Mouse (Mus musculus) spleen, adult 2 months (tissue): Measurements from ENCODE around the gene Ptk7. TPM values are rescaled to one million over a fixed set of nuclear protein-coding genes. Genes with fewer than 3 reads are reported as not detected.

ENCODE experiments used
- DNase-seq, 2 experiments: peaks; one replicate each; pipeline versions ENCODE4 v3.0.0 to v3.0.0-alpha.2; 2012 to 2021; ENCODE audit warnings: low spot score in 2 of 2, low read depth in 1 of 2
- H3K27ac ChIP-seq: fragments of 200-500 bp; 2 replicates; pipeline ENCODE4 v1.5.1; 2012; ENCODE audit warnings: low read length, inconsistent platforms; ENCODE audit not compliant: insufficient read depth
- H3K27me3 ChIP-seq: fragments of 200-500 bp; 2 replicates; pipeline ENCODE4 v1.6.1; 2012; ENCODE audit warnings: mild to moderate bottlenecking, moderate library complexity, low read length, inconsistent platforms; ENCODE audit not compliant: control insufficient read depth, insufficient read depth
- H3K36me3 ChIP-seq: fragments of 200-500 bp; 2 replicates; pipeline ENCODE4 v1.6.1; 2012; ENCODE audit warnings: mild to moderate bottlenecking, low read length, inconsistent platforms; ENCODE audit not compliant: control insufficient read depth, insufficient read depth
- H3K4me1 ChIP-seq: fragments of 200-500 bp; 2 replicates; pipeline ENCODE4 v1.6.1; 2011; ENCODE audit warnings: inconsistent platforms; ENCODE audit not compliant: control insufficient read depth, insufficient read depth, insufficient read length
- H3K4me3 ChIP-seq: fragments of 200-500 bp; 2 replicates; pipeline ENCODE4 v1.5.1; 2011; ENCODE audit warnings: mild to moderate bottlenecking, inconsistent platforms; ENCODE audit not compliant: insufficient read depth, insufficient read length; ENCODE audit errors: extremely low read depth
- CTCF ChIP-seq: fragments of 200-500 bp; IDR thresholded peaks from 2 replicates; pipeline ENCODE4 v1.5.1; 2011; ENCODE audit warnings: mild to moderate bottlenecking, inconsistent platforms; ENCODE audit not compliant: insufficient read depth, insufficient read length, insufficient replicate concordance; ENCODE audit errors: extremely low read depth
- POLR2A ChIP-seq: fragments of 200-500 bp; IDR thresholded peaks from 2 replicates; pipeline ENCODE4 v1.6.1; 2011; ENCODE audit warnings: low read depth, low read length, inconsistent platforms
- WGBS: fragments of 180-500 bp; shearing (Covaris S2); methylation state at CpG from one replicate; pipeline ENCODE4 v1.1.7; 2018; 5-methylcytosine and 5-hydroxymethylcytosine counted together
- polyA plus RNA-seq: library from polyadenylated mRNA; depleted of rRNA; stranded (reverse); fragments of >200 nt; gene quantifications from 2 replicates; pipeline ENCODE4 v1.2.3, GENCODE M21; 2012

Gene Ptk7
- polyA plus RNA-seq, 1 experiment: 8.5 TPM

DNA sequence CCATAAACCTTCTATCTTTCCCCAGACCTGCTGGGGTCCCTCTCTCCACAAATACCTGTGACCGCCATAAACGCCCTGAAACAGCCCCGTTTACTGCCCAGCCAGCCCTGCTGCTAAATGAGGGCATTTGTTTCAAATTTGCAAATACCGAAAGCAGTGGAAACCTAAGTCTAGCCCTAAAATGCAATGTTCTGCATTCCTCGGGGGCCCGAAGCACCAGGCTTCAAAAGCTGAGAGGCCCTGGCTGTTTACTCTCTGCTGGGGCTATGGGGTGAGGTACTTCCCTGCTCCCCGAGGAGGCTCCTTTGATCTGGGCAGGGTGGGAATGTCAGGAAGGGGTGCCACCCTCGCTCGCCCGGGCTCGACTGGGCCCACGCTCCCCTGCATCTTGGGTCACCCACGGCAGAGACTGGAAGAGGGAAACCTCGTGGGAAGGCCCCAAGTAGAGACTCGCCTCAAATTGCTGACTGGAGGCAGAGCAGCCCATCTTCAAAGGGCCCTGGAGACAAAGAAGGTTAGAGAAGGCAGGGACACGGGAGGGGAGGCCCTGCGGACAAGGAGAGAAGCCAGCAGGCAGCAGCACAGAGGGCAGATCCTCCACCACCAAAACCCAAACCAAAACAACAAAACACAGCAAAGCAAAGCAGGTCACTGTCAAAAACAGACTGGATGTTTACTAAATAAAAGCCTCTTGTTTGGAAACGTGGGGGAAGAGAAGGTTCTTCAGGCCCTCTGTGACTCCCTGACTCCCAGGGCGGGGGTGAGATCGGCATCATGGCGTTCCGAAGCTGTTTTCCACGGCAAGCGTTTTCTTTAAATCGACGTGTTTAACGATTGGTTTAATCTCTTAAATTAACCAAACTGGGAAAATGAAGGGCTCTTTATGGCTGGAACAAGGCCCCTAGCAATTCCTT, 10.3 kb downstream of the Ptk7 start:
- H3K27ac ChIP-seq: no peak overlapping the region
- 72% methylated on average over 27 of the region's 27 CpGs for WGBS
- no peak for DNase-seq
- no peak for TF ChIP-seq CTCF
- TF ChIP-seq POLR2A: no peak
- no peak overlapping the region for H3K4me3 ChIP-seq
- H3K4me1 ChIP-seq: no peaks in the 10 kb centered on the region
- H3K27me3 ChIP-seq: no peaks in the 10 kb centered on the region
- no peaks in the 10 kb centered on the region for H3K36me3 ChIP-seq

DNA sequence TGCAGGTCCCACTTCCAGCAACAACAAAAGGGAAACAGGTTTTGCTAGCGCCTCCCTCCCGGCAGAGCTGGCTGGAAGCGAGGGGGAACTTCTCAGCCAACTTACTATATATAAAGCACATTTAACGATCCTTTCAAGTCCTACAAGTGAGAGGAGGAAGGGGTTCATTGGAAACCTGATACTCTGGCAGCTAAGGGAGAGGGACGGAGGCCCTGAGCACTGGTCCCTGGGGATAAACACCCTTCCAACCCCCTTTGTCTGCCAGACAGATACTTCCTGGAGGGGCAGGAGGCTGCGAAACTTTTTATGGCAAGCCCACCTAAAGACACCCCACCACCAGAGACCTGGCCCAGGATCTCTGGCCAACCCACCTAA, 10.9 kb downstream of the Ptk7 start:
- H3K4me1 ChIP-seq: no peaks in the 10 kb centered on the region
- H3K27me3 ChIP-seq: no peaks in the 10 kb centered on the region
- no peaks in the 10 kb centered on the region for H3K36me3 ChIP-seq
- TF ChIP-seq POLR2A (no peak), CTCF (no peak)
- no peak overlapping the region for H3K4me3 ChIP-seq
- DNase-seq: no peak
- no peak overlapping the region for H3K27ac ChIP-seq
- 58% methylated on average over 6 of the region's 6 CpGs for WGBS

DNA sequence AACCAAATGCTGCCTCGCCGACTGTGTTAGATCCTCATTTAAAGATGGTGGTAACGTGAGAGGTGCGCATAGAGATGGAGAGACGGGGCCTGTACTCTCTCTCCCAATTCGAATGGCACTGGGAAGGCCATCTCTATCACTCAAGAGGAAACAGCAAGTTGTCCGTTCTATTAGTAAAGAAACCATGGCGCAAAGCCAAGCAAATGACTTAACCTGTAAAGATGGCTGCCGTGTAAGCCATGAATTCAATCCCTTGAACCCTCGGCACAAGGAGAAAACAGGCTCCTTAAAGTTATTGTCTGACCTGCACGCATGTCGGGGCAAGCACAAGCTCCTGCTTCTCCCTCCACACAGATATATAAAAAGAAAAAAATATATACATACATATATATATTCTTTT, 11.5 kb downstream of the Ptk7 start:
- H3K4me3 ChIP-seq: no peak overlapping the region
- H3K4me1 ChIP-seq: no peaks in the 10 kb centered on the region

DNA sequence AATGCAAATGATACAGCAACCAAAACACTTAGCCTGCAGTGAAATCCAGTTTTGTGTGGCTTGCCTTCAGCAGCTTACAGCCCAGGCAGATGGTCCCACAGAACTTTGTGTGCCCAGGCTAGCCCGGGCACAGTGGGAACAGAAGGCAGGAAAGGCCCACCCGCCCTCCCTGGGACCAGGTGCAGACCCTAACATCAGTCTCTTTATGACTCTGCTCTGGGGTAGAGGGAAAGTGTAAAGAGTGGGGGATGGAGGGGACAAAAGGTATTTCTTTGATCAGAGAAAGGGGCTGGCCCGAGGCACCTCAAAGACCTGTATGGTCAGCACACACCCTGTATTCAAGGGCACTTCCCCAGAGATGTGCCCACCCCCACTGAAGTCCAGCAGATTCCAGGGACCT, 16.1 kb downstream of the Ptk7 start:
- peaks cover 2% of the 10 kb centered on the region; the same call in 1 of the 2 replicates for H3K4me1 ChIP-seq
- H3K27ac ChIP-seq: no peak overlapping the region
- TF ChIP-seq POLR2A (no peak), CTCF (no peak)
- no peaks in the 10 kb centered on the region for H3K27me3 ChIP-seq
- 74% methylated on average over 3 of the region's 3 CpGs for WGBS
- DNase-seq: no peak
- H3K36me3 ChIP-seq: no peaks in the 10 kb centered on the region
- H3K4me3 ChIP-seq: no peak overlapping the region

More for the DNA sequence above, 11.5 kb downstream of the Ptk7 start:
- no peaks in the 10 kb centered on the region for H3K27me3 ChIP-seq
- no peak for DNase-seq
- TF ChIP-seq CTCF (no peak), POLR2A (no peak)
- H3K27ac ChIP-seq: no peak overlapping the region
- 87% methylated on average over 12 of the region's 12 CpGs for WGBS
- H3K36me3 ChIP-seq: no peaks in the 10 kb centered on the region

DNA sequence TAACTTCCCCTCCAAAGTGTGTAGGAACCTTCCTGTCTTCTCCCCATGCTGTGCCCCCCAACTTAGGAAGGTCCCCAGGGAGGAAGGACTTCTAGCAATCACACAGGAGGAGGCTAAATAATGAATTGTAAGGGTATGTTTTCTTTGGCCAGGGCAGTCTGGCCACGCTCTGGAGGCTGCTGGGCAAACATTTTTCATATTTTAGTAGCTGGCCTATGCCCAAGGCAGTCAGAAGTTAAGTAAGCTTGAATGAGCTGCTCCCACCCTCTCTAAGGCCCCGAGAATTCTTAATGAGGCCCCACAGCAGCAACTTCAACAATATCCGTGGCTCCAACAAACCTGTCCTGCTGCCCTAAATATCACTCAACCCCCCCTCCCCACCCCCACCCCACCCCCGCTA, 16.5 kb downstream of the Ptk7 start:
- no peak for DNase-seq
- H3K4me3 ChIP-seq: no peak overlapping the region
- peaks cover 2% of the 10 kb centered on the region; the same call in 1 of the 2 replicates for H3K4me1 ChIP-seq
- H3K36me3 ChIP-seq: no peaks in the 10 kb centered on the region
- H3K27ac ChIP-seq: no peak overlapping the region
- no peaks in the 10 kb centered on the region for H3K27me3 ChIP-seq
- 63% methylated on average over 4 of the region's 4 CpGs for WGBS
- TF ChIP-seq POLR2A (no peak), CTCF (no peak)

DNA sequence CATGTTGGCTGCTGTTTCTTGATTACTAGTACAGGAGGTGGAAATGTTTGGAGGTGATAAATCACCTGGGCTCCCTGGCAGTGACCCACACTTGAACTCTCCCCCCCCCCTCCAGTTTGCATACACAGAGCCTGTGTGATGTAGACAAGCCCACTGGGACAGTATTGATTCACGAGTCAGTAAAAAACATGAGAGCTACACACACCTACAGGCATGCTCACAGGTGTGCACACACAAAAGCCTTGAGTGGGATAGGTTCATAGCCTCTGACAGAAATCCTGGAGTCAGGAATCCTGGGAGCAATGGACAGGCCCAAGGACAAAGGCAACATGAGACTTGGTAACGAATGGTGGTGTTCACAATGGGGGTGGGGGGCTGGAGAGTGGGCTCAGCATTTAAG, 17.1 kb downstream of the Ptk7 start:
- DNase-seq: no peak
- no peak overlapping the region for H3K4me3 ChIP-seq
- no peaks in the 10 kb centered on the region for H3K27me3 ChIP-seq
- WGBS: 66% methylated on average over 2 of the region's 2 CpGs
- TF ChIP-seq POLR2A: no peak
- no peak for TF ChIP-seq CTCF
- H3K4me1 ChIP-seq: peaks cover 2% of the 10 kb centered on the region; the same call in 1 of the 2 replicates
- H3K36me3 ChIP-seq: no peaks in the 10 kb centered on the region
- no peak overlapping the region for H3K27ac ChIP-seq

DNA sequence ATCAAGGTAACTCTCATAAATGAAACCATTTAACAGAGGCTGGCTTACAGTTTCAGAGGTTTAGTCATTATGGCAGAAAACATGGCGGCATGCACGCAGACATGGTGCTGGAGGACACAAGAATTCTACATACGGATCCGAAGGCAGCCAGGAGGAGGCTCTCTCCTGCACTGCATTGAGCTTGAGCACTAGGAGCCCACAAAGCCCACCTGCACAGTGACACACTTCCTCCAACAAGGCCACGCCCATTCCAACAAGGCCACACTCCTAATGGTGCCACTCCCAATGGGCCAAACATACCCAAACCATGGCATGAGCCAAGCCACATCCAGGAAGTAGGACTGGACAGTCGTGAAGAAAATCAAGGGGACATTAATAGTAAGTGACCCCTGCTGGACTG, 18.0 kb downstream of the Ptk7 start:
- TF ChIP-seq POLR2A: no peak
- TF ChIP-seq CTCF: no peak
- 89% methylated on average over 6 of the region's 6 CpGs for WGBS
- H3K4me1 ChIP-seq: peaks cover 2% of the 10 kb centered on the region; the same call in 1 of the 2 replicates
- no peak for DNase-seq
- H3K36me3 ChIP-seq: no peaks in the 10 kb centered on the region
- no peak overlapping the region for H3K4me3 ChIP-seq
- no peak overlapping the region for H3K27ac ChIP-seq
- no peaks in the 10 kb centered on the region for H3K27me3 ChIP-seq
